Mouse (Mus musculus): ENCODE measurements around the gene Ston1. TPM values are rescaled to one million over a fixed set of nuclear protein-coding genes. Genes with fewer than 3 reads are reported as not detected.

The Ston1 gene
- total RNA-seq, 2 experiments from 2014 or later: 5.6 to 6.2 TPM

DNA sequence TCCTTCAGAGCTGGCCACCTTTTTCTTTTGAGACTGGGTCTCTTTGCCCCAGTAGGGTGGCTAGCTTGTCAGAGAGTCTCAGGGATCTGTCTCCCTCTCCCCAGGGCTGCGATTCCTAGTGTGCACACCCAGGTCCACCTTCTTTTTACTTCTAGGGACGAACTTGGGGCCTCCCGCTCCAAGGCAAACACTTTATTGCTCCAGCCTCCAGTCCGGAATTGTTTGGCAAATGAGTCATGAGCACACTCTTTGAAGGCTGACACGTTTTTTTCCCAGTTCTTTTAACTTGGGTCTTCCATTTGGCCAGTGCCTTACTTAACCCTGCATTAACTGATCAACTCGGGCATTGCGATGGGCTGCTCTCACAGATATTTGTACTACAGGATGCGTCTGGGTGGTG, 14.1 kb upstream of the Ston1 start:
- DNase-seq (ENCODE audit: low spot score in 2 of 2): no peak

DNA sequence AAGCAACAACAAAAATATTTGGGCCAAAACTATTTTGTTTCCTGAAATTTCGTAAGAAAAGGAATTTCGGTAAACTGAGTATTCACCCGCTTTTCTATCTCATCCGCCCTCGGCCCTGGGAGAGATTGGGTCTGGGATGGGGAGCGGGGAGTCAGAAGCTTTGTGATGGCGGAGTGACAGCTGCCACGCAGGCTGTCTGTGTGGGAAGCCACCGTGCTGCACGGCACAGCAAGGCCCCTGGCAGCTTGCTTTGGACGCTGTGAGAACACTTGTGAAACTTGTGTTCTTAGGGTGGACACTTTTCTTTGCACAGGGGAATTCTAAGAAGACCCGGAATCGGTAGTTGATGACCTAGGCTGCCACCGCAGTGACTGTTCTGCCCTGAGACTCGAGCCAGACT, 10.1 kb upstream of the Ston1 start:
- DNase-seq (ENCODE audit: low spot score in 2 of 2): no peak

DNA sequence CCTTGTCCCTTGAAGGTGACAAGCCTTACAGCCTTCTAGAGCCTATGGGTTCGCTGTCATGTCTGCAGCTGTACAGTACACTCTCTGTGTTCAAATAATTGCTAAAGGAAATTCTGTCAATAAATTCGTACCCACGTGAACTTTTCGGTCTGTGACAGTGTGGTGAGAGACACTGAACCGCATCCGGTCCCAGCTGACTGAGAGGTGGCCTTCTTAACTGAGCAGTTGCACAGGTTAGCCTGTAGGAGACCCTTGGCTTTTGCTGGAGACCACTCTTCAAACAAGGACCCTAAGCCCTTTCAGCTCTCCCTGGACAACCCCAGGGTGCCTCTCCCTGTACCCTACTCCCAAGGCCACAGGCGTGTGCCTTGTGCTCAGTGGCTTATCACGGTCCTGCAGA, 9.3 kb upstream of the Ston1 start:
- no peak for DNase-seq (ENCODE audit: low spot score in 2 of 2)

DNA sequence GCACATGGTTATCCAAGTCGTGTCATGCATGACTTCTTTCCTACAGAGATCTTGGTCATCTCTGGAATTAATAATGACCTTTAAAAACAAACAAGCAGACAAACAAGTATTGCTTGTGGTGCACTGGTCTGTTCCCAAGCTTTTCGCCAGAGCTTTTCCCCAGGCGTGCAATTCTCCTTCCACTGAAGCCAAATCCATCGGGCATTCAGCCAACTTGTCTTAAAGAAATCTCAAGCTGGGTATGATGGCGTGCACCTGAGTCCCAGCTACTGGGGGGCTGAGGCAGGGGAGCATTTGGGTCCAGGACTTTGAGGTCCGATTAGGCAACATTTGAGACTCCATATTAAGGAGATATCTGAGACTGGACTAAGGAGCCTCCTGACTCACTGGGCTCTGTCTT, 7.2 kb upstream of the Ston1 start:
- no peak for DNase-seq (ENCODE audit: low spot score in 2 of 2)

DNA sequence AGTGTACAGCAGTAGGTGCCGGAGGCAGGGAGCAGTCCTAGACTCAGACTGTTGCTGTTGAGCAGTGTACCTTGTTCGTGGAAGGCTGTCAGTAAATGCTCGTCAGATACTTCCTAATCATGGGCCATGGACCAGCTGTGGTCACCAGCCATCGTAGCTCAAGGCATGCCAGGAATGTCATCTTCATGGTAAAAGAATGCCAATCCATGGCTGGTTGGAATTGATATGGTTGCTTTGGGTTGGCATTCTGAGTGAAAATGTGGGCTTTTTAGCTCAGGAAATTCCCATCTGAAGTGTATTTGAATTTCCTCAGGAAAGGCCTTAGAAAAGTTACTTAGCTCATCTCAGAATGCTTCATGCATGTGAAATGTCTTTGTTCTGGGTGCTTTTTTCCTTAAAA, 2.4 kb upstream of the Ston1 start:
- no peak for DNase-seq (ENCODE audit: low spot score in 2 of 2)

DNA sequence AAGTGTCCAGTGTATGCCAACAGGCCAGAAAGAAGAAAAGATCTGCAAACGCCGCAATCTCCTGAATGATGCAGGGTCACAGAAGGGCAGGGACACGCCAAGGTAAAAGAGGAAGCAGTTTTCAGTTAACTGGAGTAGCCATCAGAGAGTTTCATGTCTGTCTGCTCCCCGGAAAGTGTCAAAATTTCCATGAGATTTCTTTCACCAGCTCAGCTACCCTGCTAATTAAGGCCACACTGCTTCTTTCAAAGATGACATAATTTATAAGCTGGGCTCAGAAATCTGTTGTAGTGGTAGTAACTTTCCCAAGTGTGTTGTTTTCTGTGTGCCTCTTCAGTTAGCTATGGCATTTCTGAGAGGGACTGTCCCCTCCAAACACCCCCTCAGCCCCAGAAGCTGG, 1.4 kb upstream of the Ston1 start:
- no peak for DNase-seq (ENCODE audit: low spot score in 2 of 2)

DNA sequence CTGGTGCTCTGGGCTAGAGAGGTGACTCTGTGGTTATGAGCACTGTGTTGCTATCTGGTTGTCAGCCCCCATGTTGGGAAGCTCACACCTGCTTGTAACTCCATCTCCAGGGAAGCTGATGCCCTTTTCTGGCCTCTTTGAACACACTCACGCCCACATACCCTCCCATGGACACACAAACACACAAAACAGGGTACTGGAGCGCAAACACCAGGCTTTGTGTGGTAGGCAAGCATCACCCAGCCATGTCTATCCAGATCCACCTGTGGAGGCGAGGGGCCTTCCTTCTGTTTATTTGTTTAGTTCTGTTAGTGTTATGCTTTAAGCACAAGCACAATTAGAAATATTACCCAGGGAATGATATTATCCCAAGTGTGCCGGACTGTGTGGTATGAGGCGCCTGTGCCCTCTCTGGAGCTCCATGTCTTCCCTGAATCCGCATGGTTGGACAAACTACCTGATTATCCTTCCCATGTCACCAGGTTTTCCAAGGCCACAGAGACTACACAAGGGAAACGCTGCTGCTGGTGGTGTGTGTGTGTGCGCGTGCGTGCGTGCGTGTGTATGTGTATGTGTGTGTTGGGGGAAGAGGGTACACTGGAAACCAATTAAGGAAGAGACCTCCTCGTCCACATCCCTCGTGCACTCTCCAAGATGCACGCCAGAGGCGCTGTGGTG, 801 bp upstream of the Ston1 start:
- peak in 1 of 2 experiments; percentile 73 for DNase-seq (ENCODE audit: low spot score in 2 of 2)

DNA sequence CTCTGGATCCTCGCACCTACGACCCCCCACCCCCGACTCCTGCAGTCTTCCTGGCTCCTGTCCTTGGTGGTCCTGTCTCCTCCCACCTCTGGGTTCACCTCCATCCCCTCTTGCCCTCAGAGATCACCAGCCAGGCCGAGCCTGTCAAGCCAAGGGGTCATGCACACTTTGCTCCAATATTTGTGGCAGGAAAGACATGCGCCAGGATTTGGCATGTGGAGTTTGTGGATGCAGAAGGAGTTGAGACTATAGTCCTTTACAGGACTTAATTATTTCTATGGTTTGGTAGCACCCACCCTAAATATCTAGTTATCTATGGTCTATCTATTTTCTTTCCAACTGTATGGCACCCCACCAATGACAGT, 554 bp downstream of the Ston1 start:
- DNase-seq (ENCODE audit: low spot score in 2 of 2): no peak

DNA sequence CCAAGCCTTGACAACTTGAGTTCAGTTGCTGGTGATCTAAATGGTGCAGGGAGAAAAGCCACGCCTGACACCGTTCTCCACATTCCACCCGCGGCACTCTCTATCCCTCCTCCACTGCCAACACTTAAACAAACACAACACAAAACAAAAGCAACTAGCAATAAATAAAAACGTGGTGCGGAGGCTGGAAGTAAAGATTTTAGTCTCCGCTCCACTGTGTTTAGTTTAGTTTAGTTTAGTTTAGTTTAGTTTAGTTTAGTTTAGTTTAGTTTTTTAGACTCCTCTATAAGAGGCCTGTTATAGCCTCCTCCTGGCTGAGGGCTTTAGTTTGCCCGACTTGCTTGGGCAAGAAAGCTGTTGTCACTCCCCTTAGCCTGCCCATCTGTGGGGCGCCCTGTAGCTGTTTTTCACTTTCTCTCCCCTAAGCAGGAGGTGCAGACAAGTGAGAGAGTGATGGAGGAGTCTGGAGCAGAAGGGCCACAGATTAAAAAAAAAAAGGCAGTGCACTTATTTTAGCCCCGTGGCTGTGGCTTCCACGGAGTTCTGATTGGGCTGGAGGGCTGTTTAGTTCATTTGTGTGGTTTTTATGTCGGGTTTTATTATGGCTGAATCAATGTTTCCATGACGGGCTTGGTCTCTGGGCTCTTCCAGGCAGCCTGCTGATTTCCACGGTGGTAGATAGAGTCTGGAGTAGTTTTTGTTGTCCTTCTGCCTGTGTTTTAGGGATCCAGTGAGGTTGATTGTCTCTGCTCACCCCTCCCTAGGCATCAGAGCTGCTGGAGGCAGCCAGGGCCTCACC, 1.3 kb downstream of the Ston1 start:
- no peak for DNase-seq (ENCODE audit: low spot score in 2 of 2)

DNA sequence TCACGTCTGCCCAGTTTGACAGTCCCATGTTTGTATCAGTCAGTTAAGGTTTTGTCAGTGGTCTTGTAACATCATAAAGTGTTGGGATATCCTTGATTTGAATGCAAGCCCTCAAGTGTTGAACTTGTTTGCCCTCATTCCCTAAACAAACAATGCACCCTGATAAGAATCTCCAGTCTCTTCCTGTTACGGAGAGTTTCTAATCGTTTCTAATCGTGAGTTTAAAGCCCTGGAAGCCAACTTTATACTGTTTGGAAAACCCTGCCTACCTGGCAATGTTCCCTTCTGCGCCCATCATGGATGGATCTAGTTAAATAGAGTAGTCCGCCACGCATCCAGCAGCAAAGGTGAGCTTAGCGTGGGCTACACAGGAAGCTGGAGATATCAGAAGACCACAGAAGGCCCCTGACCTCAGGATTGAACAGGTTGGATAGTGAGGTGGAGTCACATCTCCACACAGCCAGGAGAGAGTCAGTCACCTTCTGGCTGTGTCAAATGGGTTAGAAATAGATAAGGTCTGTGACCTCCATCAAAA, 3.1 kb downstream of the Ston1 start:
- no peak for DNase-seq (ENCODE audit: low spot score in 2 of 2)

DNA sequence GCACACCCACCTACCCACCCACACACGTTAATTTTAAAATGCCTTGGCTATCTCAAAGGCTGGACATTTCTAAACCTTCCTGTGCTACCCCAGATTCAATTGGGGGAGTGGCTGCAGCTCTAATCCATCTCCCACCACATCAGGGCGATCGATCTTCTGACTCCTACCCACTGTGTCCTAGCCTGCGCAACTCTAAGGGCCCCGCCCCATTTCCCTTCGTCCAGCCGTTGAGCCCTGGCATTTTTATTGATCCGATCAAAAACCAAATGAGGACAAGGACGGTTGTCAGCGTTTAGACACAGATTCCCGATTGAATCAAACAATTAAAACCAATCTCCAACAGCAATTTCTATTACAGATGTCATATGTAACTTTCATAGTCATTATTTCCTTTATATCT, 6.5 kb downstream of the Ston1 start:
- DNase-seq (ENCODE audit: low spot score in 2 of 2): no peak

DNA sequence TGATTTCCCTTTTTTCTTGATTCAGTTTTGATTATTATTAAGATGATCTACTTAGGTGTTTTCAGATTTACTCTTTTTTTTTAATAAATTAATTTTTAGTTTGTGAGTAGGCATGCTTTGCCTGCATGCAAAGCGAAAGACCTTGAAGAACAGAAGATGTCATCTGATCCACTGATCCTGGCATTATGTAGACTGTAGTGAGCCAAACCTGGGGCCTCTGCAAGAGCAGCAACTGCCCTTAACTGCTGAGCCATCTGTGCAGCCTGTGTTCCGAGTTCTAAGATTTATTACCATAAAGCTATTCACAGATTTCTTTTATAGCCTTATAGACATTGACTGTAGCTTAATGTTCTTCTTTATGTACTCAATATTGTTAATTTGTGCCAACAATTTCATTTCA, 8.6 kb downstream of the Ston1 start:
- no peak for DNase-seq (ENCODE audit: low spot score in 2 of 2)

DNA sequence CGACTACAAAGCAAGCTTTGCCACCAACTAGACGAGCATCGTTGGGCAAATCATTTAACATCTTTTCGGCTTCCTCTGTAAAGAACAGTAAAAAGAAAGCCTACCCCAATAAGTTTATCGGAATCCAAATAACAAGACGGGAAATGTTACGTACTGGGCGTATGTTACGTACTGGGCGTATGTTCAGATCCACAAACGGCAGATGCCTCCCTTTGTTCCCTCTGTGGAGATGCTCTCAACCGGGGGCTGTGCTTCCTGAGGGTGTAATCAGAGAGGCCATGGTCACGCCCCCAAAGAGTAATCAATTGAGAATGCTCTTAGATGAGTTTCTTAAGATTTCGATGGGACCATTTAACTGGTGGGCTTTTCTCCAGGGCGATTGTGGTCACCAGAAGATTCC, 11.9 kb downstream of the Ston1 start:
- DNase-seq (ENCODE audit: low spot score in 2 of 2): no peak

DNA sequence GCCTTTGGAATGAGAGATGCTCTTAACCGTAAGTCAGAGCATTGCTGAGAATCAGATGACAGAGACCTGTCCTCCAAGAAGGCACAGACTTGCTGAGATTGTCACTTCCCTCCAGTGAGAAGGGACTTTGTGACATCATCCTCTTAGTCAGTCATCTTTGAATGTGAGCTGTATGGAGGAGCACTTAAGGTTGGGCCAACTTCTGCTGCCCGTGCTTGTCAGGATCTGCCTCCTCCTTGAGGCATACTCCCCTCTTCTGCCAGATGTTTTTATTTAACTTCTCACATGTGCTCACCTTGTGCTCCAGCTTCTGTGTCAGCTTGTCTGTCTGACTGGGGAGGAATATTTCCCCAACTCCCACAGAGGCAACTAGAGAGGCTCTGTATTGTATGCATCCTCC, 13.6 kb downstream of the Ston1 start:
- no peak for DNase-seq (ENCODE audit: low spot score in 2 of 2)

DNA sequence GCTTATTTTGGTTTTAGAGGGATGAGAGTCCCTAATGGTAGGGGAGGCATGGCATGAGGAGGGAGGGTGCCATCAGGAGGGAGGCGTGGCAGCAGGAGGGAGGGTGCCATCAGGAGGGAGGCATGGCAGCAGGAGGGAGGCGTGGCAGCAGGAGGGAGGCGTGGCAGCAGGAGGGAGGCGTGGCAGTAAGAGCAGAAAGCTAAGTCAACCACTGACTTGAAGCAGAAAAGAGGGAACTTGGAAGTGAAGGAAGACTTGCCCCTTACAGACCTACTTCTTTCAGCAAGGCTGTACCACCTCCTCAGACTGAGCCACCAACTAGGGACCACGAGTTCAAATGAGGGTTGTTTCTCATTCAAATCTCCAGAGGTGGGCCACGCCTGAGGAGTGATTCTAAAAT, 15.7 kb downstream of the Ston1 start:
- no peak for DNase-seq (ENCODE audit: low spot score in 2 of 2)

DNA sequence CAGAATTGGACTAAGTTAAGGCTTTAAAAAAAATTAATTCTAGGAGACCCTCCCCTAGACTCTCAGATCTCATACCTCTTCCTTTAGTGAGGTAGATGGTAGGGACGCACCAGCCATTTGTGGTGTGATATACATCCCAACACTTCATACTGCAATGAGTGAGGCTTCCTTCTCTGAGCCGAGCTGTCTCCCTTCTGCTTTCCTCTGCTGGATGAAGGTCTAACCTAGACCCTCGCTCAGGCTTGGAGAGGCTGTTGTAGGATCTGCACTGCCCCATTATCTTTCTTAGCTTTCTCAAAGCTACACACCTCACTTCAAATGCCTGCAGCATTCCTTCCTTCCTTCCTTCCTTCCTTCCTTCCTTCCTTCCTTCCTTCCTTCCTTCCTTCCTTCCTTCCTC, 16.2 kb downstream of the Ston1 start:
- no peak for DNase-seq (ENCODE audit: low spot score in 2 of 2)

DNA sequence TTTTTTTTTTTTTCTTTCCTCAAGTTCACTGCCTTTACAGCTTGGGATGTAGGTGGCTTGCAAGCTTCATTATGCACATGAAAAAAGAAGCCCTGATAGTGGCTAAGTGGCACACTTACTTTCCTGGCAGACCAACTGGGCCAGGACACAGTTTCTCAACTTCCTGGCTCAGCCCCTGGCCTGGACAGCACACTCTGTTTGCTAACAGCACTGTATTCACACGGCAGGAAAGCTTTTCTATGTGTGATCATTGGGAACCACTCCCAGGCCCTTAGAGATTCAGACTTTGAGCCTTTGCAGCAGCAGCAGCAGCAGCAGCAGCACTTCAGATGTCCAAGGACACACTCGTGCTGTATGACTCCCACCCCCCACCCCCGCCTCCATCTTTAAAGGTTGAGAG, 16.8 kb downstream of the Ston1 start:
- no peak for DNase-seq (ENCODE audit: low spot score in 2 of 2)

DNA sequence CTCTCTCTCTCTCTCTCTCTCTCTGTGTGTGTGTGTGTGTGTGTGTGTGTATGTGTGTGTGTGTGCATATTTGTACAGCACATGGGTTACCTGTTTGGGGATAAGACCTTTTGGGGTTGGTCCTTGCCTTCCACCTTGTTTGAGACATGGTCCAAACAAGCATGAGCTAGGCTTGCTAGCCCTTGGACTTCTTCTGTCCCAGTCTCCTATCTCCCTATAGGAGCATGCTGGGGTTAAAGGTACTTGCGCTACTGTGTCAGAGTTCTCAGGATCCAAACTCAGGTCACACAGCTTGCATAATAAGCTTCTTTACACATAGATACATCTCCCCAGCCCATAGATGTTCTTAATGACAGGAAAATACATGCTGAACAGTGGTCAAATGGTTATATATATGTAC, 17.2 kb downstream of the Ston1 start:
- no peak for DNase-seq (ENCODE audit: low spot score in 2 of 2)

DNA sequence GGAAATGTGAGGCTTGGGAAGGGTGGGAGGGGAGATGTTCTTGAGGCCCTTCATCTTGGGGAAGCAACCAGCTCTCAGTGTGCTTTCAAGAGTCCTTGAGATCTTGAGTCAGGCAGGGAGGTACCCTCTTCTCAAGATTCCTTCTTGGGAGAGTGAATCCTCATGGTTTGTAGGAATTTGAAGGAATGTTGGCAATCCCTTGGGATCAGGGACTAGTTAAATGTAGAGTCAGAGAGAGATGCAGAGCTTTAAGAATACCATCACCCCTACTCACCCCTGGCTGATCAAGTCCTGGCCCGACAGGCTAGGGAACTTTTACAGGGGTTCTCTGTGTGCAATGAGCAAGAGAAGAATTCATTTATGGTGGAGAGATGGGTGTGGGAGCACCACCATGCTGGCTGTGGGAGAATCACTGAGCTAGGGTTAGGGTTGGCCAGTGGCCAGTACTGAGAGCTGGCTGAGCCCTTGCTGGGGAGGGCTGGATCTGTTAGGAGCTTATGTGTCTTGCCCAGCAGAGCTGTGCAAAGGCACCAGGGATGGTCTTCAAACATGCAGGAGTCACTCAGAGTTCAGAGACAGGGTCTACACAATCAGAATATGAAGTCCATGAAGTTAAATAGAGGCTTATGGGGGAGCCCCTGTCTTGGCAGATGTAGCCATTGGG, 18.1 kb downstream of the Ston1 start:
- DNase-seq (ENCODE audit: low spot score in 2 of 2): no peak

DNA sequence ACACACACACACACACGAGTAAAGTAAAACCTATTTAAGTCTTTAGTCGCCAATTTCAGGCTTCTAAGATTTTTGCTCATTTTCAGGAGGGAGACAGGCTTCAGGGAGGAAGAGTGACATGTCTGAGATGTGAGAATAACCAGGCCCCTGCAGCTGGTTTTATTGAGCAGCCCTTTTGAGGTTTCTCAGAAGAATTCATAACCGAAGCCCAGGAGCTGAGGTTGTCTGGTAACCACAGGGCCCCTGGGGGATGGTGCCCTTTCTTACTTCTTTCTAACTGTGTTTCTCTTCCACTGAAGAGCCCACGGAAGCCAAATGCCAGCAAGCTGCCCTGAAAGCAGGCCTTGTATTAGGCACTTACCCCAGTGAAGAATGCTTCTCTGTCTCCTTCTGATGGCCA, 23.5 kb downstream of the Ston1 start:
- no peak for DNase-seq (ENCODE audit: low spot score in 2 of 2)

DNA sequence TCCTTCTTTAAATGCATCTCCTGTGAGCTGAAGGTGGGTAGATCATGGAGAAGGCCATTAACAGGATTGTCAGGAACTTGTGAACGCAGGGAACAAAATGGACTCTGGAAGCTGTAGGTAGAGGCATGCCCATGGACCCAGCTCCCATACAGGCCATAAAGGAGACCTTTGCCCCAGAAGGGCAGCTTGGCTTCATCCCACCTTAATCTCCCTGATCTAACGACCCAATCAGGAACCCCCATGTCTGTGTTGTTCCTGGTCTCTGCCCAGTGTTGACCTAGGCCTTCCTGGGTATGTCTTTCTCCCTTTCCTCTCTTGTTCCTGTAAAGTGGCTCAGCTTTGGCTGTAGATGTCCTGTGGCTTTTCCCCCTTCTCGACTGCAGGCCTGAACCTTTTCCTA, 23.9 kb downstream of the Ston1 start:
- no peak for DNase-seq (ENCODE audit: low spot score in 2 of 2)

DNA sequence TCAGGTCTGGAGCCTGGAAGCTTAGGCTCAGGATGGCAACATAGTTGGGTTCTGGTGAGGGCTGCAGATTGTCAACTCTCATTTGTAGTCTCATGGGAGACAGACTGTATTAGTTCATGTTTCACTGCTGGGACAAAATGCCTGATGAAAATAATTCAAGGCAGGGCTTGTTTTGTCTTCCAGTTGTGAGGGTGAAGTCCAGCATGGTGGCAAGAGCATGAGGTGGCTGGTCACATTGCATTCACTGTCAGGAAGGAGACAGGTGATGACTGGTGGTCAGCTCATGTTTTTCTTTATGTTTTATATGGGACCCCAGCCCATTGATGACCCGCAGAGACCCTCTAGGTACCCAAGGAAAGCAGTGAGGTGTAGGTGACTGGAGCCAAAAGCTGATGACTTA, 25.2 kb downstream of the Ston1 start:
- no peak for DNase-seq (ENCODE audit: low spot score in 2 of 2)
